Mouse (Mus musculus) liver, embryonic 13.5 days (tissue): ENCODE results near the gene Gm17334. TPM values are rescaled to one million over a fixed set of nuclear protein-coding genes. Genes with fewer than 3 reads are reported as not detected.

ENCODE experiments used
- ATAC-seq: fragments of 200-750 bp; cut with Nextera tagmentation; 2 replicates; pipeline ENCODE4 v1.8.0; 2017; ENCODE audit warnings: low read depth, mild to moderate bottlenecking, moderate number of reproducible peaks, moderate library complexity
- DNase-seq: peaks from one replicate; pipeline ENCODE4 v3.0.0; 2022
- H3K27ac ChIP-seq: fragments of 300-500 bp; sonication (generic); 2 replicates; pipeline ENCODE4 v1.5.1; 2015; ENCODE audit warnings: moderate library complexity, mild to moderate bottlenecking, inconsistent platforms
- H3K27me3 ChIP-seq: fragments of 300-500 bp; sonication (generic); 2 replicates; pipeline ENCODE4 v1.6.1; 2015; ENCODE audit warnings: mild to moderate bottlenecking, inconsistent platforms
- H3K36me3 ChIP-seq: fragments of 300-500 bp; sonication (generic); 2 replicates; pipeline ENCODE4 v1.6.1; 2015; ENCODE audit warnings: mild to moderate bottlenecking, inconsistent platforms
- H3K4me1 ChIP-seq: fragments of 300-500 bp; sonication (generic); replicated peaks from 2 replicates; pipeline ENCODE4 v1.6.1; 2015; ENCODE audit warnings: inconsistent platforms
- H3K4me2 ChIP-seq: fragments of 300-500 bp; sonication (generic); 2 replicates; pipeline ENCODE4 v1.6.1; 2015; ENCODE audit warnings: inconsistent platforms, mild to moderate bottlenecking, moderate library complexity
- H3K4me3 ChIP-seq: fragments of 300-500 bp; sonication (generic); replicated peaks from 2 replicates; pipeline ENCODE4 v1.5.1; 2015; ENCODE audit warnings: mild to moderate bottlenecking, inconsistent platforms
- H3K9ac ChIP-seq: fragments of 300-500 bp; sonication (generic); 2 replicates; pipeline ENCODE4 v1.6.1; 2015; ENCODE audit warnings: mild to moderate bottlenecking, inconsistent platforms
- H3K9me3 ChIP-seq: fragments of 300-500 bp; sonication (generic); replicated peaks from 2 replicates; pipeline ENCODE4 v1.6.1; 2016; ENCODE audit warnings: inconsistent platforms
- WGBS: fragments of 180-500 bp; shearing (Covaris S2); methylation state at CpG from one replicate; pipeline ENCODE4 v1.1.7; 2015; ENCODE audit not compliant: insufficient replicate concordance; 5-methylcytosine and 5-hydroxymethylcytosine counted together
- microRNA-seq: library from miRNA; unstranded; fragments of <30 nt; microRNA quantifications from one replicate; pipeline ENCODE4, GENCODE M21; 2016
- polyA plus RNA-seq: library from polyadenylated mRNA; unstranded; fragments of >200 nt; fragmentation: Nextera tagmentation; extraction: Ambion mirVana; gene quantifications from 2 replicates; pipeline ENCODE4 v1.2.1, GENCODE M21; 2015

Gm17334 gene
- polyA plus RNA-seq, 1 experiment from 2014 or later: not detected

DNA sequence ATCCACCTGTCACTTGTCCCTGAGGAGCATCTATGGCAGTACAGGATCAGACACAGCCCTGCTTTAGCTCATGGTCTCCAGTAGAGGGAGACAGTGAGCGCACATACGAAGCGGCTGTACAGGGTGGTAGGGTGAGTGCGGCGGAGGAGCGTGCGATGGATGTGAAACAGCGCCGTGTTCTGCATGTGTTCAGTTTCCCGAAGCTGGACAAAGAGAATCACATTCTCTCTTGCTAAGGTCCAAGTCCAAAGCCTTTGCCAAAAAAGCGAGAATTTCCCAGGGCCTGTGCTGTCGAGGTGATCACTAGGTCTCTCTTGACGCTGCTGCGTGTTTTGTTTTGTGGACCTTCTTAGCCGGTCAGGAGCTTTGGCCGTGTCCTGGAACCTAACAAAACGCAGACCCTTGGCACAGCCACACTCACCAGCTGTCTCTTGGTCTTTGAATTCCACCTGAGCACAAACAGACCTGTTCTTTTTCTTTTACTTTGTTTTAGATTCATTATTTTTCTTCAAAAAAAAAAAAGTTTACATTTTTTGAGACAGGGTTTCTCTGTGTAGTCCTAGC lies 37.2 kb downstream of the Gm17334 start:
- H3K9ac ChIP-seq: 0 out of 2 replicates have a peak overlapping the region, but pooled peaks have one; percentile 33
- peak; percentile 75 for ATAC-seq

DNA sequence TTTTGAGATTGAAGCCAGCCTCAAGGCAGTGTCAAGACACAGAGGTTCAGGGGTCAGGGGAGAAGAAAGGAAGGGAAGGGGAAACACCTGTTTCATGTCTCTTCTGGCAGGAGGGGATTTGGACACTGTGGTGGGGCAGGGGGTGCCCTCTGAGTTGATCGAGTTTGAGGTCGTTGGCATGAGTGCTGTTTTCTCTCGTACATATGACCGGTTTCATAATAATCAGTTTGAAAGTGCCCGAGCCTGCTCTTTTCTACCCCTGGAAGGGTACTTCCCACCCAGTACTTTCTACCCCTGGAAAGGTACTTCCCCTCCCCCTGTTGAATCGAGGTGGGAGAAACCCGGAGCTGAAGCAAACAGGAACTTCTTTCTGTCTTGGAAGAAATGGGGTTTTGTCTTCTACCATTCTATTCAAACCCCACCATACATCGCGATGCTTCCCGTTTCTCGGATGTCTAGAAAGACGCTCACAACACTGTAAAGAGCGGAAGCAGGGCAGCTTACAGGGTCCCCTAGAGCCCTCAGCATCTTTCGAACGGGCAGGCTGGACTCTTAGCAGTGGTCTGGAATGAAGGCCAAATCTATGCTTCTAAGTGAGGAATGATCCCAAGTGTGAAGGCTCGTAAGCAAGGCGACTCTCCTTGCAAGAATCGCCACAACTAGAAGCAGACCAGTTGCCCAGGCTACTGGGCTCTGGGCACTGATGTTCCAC lies 37.9 kb downstream of the Gm17334 start:
- peak overlapping the region; percentile 59; the same call in 1 of the 2 replicates for H3K4me2 ChIP-seq
- 55% methylated on average over 18 of the region's 18 CpGs for WGBS
- H3K36me3 ChIP-seq: no peaks in the 10 kb centered on the region
- no peaks in the 10 kb centered on the region for H3K27me3 ChIP-seq
- H3K4me1 ChIP-seq: peaks cover 12% of the 10 kb centered on the region; the same call in 1 of the 2 replicates
- ATAC-seq (no peak), DNase-seq (no peak)
- H3K9me3 ChIP-seq: no peaks in the 10 kb centered on the region
- H3K4me3 ChIP-seq: no peak overlapping the region
- H3K27ac ChIP-seq: no peak overlapping the region
- no peak overlapping the region for H3K9ac ChIP-seq

More for the DNA sequence above, 37.2 kb downstream of the Gm17334 start:
- H3K27me3 ChIP-seq: no peaks in the 10 kb centered on the region
- peak overlapping the region; percentile 35 for H3K4me3 ChIP-seq
- DNase-seq: peak; percentile 53
- no peaks in the 10 kb centered on the region for H3K36me3 ChIP-seq
- no peaks in the 10 kb centered on the region for H3K9me3 ChIP-seq
- no peak overlapping the region for H3K27ac ChIP-seq
- peak overlapping the region; percentile 59 for H3K4me2 ChIP-seq
- 21% methylated on average over 17 of the region's 17 CpGs for WGBS
- peaks cover 12% of the 10 kb centered on the region; the same call in 1 of the 2 replicates for H3K4me1 ChIP-seq

DNA sequence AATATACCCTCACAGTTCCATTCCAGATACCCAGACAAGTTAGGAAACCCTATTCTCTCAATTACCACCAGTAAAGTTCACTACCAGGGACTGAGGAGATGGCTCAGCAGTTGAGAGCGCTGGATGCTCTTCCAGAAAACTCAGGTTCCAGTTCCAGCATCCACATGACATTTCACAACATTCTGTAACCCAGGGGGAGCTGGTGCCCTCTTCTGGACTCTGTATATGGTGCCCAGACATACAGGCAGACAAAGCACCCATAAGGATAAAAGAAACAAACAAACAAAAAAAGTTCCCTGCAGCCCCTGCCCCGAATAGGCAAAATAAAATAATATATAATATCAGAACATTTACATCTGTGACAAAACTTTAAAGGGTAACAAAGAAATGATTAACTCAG lies 38.6 kb downstream of the Gm17334 start:
- 73% methylated on average over 2 of the region's 2 CpGs for WGBS
- Histone ChIP-seq H3K4me3 (no peak overlapping the region), H3K9me3 (no peaks in the 10 kb centered on the region), H3K4me1 (peaks cover 12% of the 10 kb centered on the region; the same call in 1 of the 2 replicates), H3K36me3 (no peaks in the 10 kb centered on the region), H3K4me2 (no peak overlapping the region), H3K9ac (no peak overlapping the region), H3K27me3 (no peaks in the 10 kb centered on the region), H3K27ac (no peak overlapping the region)
- ATAC-seq: no peak
- no peak for DNase-seq

DNA sequence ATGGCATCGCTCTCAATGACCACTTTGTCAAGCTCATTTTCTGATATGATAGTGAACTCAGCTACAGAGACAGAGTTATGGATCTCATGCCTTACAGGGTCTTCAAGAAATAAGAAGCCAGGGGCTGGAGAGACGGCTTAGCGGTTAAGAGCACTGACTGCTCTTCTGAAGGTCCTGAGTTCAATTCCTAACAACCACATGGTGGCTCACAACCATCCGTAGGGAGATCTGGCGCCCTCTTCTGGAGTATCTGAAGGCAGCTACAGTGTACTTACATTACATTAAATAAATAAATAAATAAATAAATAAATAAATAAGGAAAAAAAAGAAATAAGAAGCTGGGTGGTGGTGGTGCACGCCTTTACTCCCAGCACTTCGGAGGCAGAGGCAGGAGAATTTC lies 39.2 kb downstream of the Gm17334 start:
- DNase-seq: no peak
- no peaks in the 10 kb centered on the region for H3K27me3 ChIP-seq

DNA sequence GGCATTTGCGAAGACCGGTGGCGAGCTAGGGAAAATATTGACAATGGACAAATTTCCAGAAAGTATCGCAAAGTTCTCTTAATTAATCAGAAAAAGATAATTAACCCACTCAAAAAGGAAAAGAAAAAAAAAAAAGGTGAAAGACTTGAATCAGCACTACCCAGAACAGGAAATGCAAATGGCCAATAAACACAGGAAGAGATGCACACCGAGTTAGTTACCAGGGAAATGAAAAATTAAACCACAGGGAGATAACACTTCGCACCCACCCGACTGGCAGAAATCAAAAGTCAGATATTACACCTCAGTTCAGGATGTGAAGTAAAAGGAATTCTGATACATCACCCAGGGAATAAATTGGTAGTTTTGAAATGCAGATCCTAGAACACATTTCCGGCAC lies 40.7 kb downstream of the Gm17334 start:
- Histone ChIP-seq H3K27ac (no peak overlapping the region), H3K9me3 (no peaks in the 10 kb centered on the region), H3K27me3 (peaks cover 6% of the 10 kb centered on the region; the same call in 1 of the 2 replicates), H3K36me3 (no peaks in the 10 kb centered on the region), H3K4me1 (peaks cover 12% of the 10 kb centered on the region; the same call in 1 of the 2 replicates), H3K4me3 (no peak overlapping the region), H3K4me2 (no peak overlapping the region), H3K9ac (no peak overlapping the region)
- ATAC-seq: no peak
- 57% methylated on average over 8 of the region's 8 CpGs for WGBS
- DNase-seq: no peak

More for the DNA sequence above, 39.2 kb downstream of the Gm17334 start:
- Histone ChIP-seq H3K9ac (no peak overlapping the region), H3K9me3 (no peaks in the 10 kb centered on the region), H3K4me2 (no peak overlapping the region), H3K4me3 (no peak overlapping the region), H3K36me3 (no peaks in the 10 kb centered on the region), H3K4me1 (peaks cover 12% of the 10 kb centered on the region; the same call in 1 of the 2 replicates), H3K27ac (no peak overlapping the region)
- no peak for ATAC-seq
- WGBS: 67% methylated on average over 7 of the region's 7 CpGs

DNA sequence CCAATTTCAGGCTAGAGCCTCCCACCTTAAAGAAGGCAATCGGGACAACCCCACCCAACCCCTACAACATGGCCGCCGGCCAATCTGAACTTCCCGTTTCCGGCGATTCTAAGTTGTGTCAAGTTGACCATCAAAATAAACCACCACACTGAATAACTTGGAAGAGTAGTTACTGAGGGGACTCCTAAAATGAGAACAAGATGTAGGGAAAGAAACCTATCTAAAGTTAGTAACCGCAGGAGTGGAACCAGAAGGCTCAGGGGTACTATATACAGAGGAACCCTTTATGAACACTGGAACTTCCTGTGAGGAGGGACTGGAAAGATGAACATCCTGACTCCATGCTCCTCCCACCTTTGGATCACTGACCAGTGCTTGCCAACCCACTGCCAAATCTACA lies 41.5 kb downstream of the Gm17334 start:
- H3K9me3 ChIP-seq: no peaks in the 10 kb centered on the region
- peaks cover 6% of the 10 kb centered on the region; the same call in 1 of the 2 replicates for H3K27me3 ChIP-seq
- H3K4me1 ChIP-seq: 0 out of 2 replicates have a peak, but pooled peaks cover 9% of the 10 kb centered on the region
- DNase-seq (no peak), ATAC-seq (no peak)
- WGBS: 88% methylated on average over 7 of the region's 7 CpGs
- H3K27ac ChIP-seq: no peak overlapping the region
- no peak overlapping the region for H3K9ac ChIP-seq
- H3K4me2 ChIP-seq: no peak overlapping the region
- no peak overlapping the region for H3K4me3 ChIP-seq
- no peaks in the 10 kb centered on the region for H3K36me3 ChIP-seq

Small RNA genes lying within 50 kb of the gene (microRNA-seq; reads per million reads assigned to microRNA genes)
- not detected for gene Mir7671

Other genes with a start within 250 kb of the Gm17334 start
- gene Kif3a, start 205.8 kb downstream of the Gm17334 start, polyA plus RNA-seq: 13.3 and 13.8 TPM in 2 replicates
- 0.60 and 0.82 TPM in 2 replicates for gene Il4, start 154.5 kb downstream of the Gm17334 start, polyA plus RNA-seq
- not detected in 2 replicates for gene Il13, start 138.5 kb downstream of the Gm17334 start, polyA plus RNA-seq
- gene Rad50, start 65.9 kb downstream of the Gm17334 start, polyA plus RNA-seq: 19.5 and 24.1 TPM in 2 replicates
- not detected in 2 replicates for gene Il5, start 52.4 kb downstream of the Gm17334 start, polyA plus RNA-seq
- gene Irf1, start 3.2 kb downstream of the Gm17334 start, polyA plus RNA-seq: 6.7 and 8.1 TPM in 2 replicates
- 0.14 TPM in 1 of 2 replicates, not detected in the other for gene Gm12216, start 86.1 kb upstream of the Gm17334 start, polyA plus RNA-seq
- 2.4 and 3.2 TPM in 2 replicates for gene Slc22a5, start 118.5 kb upstream of the Gm17334 start, polyA plus RNA-seq
- gene Slc22a21, start 207.1 kb upstream of the Gm17334 start, polyA plus RNA-seq: 1.1 and 1.6 TPM in 2 replicates